Mouse (Mus musculus): ENCODE results near the gene Atf6b. TPM values are rescaled to one million over a fixed set of nuclear protein-coding genes. Genes with fewer than 3 reads are reported as not detected.

Gene Atf6b
- polyA plus RNA-seq, 1 experiment from 2014 or later, result 73.5 TPM

- WGBS, result 82% methylated on average over 3 of the region's 3 CpGs
- Histone ChIP-seq H3K36me3 (ENCODE audit: control insufficient read depth, insufficient read depth, low read length) (peaks cover 7% of the 10 kb centered on the region; the same call in 1 of the 2 replicates), H3K27me3 (ENCODE audit: control insufficient read depth, insufficient read depth, low read length) (peaks cover 4% of the 10 kb centered on the region; the same call in 1 of the 2 replicates), H3K9me3 (replicated peaks; ENCODE audit: control insufficient read depth, low read length) (no peaks in the 10 kb centered on the region), H3K4me3 (replicated peaks; ENCODE audit: low read length) (no peak overlapping the region), H3K4me1 (ENCODE audit: control insufficient read depth, insufficient read depth, low read length) (peaks cover 24% of the 10 kb centered on the region), H3K27ac (ENCODE audit: low read length) (no peak overlapping the region), H3K4me2 (ENCODE audit: low read depth, low read length) (no peak overlapping the region), H3K9ac (ENCODE audit: low read length) (no peak overlapping the region)
- ATAC-seq (ENCODE audit: insufficient read depth, low FRiP score), result no peak
Measured at GRCm38 (mm10) chr17:34624981-34625380, 22.0 kb upstream of the Atf6b start.

- H3K27ac ChIP-seq (ENCODE audit: low read length), result peak overlapping the region; percentile 99
- H3K9me3 ChIP-seq (replicated peaks; ENCODE audit: control insufficient read depth, low read length), result no peaks in the 10 kb centered on the region
- no peak for ATAC-seq (ENCODE audit: insufficient read depth, low FRiP score)
- H3K36me3 ChIP-seq (ENCODE audit: control insufficient read depth, insufficient read depth, low read length), result peaks cover 4% of the 10 kb centered on the region; the same call in 1 of the 2 replicates
- H3K4me2 ChIP-seq (ENCODE audit: low read depth, low read length), result peak overlapping the region; percentile 70
- H3K4me1 ChIP-seq (ENCODE audit: control insufficient read depth, insufficient read depth, low read length), result peaks cover 35% of the 10 kb centered on the region
- WGBS, result 51% methylated on average over 16 of the region's 16 CpGs
- peak overlapping the region; percentile 91 for H3K9ac ChIP-seq (ENCODE audit: low read length)
- H3K4me3 ChIP-seq (replicated peaks; ENCODE audit: low read length), result peak overlapping the region; percentile 87
- peaks cover 16% of the 10 kb centered on the region for H3K27me3 ChIP-seq (ENCODE audit: control insufficient read depth, insufficient read depth, low read length)
Measured at GRCm38 (mm10) chr17:34626062-34626772, 20.7 kb upstream of the Atf6b start.

- Histone ChIP-seq H3K27ac (ENCODE audit: low read length) (peak overlapping the region; percentile 99), H3K4me2 (ENCODE audit: low read depth, low read length) (peak overlapping the region; percentile 70), H3K9me3 (replicated peaks; ENCODE audit: control insufficient read depth, low read length) (no peaks in the 10 kb centered on the region), H3K9ac (ENCODE audit: low read length) (peak overlapping the region; percentile 91), H3K4me3 (replicated peaks; ENCODE audit: low read length) (peak overlapping the region; percentile 87), H3K4me1 (ENCODE audit: control insufficient read depth, insufficient read depth, low read length) (peaks cover 40% of the 10 kb centered on the region), H3K27me3 (ENCODE audit: control insufficient read depth, insufficient read depth, low read length) (peaks cover 21% of the 10 kb centered on the region), H3K36me3 (ENCODE audit: control insufficient read depth, insufficient read depth, low read length) (peaks cover 4% of the 10 kb centered on the region; the same call in 1 of the 2 replicates)
- ATAC-seq (ENCODE audit: insufficient read depth, low FRiP score), result no peak
- under 1% methylated on average over 18 of the region's 18 CpGs for WGBS
Measured at GRCm38 (mm10) chr17:34626773-34627092, 20.2 kb upstream of the Atf6b start.

GRCm38 (mm10) chr17:34627093-34627942, 19.6 kb upstream of the Atf6b start:
- Histone ChIP-seq H3K27ac (ENCODE audit: low read length) (peak overlapping the region; percentile 99), H3K4me1 (ENCODE audit: control insufficient read depth, insufficient read depth, low read length) (peaks cover 46% of the 10 kb centered on the region), H3K27me3 (ENCODE audit: control insufficient read depth, insufficient read depth, low read length) (peaks cover 21% of the 10 kb centered on the region), H3K4me3 (replicated peaks; ENCODE audit: low read length) (peak overlapping the region; percentile 87), H3K9me3 (replicated peaks; ENCODE audit: control insufficient read depth, low read length) (no peaks in the 10 kb centered on the region), H3K36me3 (ENCODE audit: control insufficient read depth, insufficient read depth, low read length) (peaks cover 4% of the 10 kb centered on the region; the same call in 1 of the 2 replicates), H3K9ac (ENCODE audit: low read length) (peak overlapping the region; percentile 91), H3K4me2 (ENCODE audit: low read depth, low read length) (peak overlapping the region; percentile 70)
- ATAC-seq (ENCODE audit: insufficient read depth, low FRiP score), result peak; percentile 80
- under 1% methylated on average over 44 of the region's 45 CpGs for WGBS

- peak; percentile 12 for ATAC-seq (ENCODE audit: insufficient read depth, low FRiP score)
- peak within 1 kb of the TSS; percentile 87 for H3K4me3 ChIP-seq (replicated peaks; ENCODE audit: low read length)
- H3K27me3 ChIP-seq (ENCODE audit: control insufficient read depth, insufficient read depth, low read length), result peaks cover 21% of the 10 kb centered on the region
- peak within 1 kb of the TSS; percentile 99 for H3K27ac ChIP-seq (ENCODE audit: low read length)
- H3K9me3 ChIP-seq (replicated peaks; ENCODE audit: control insufficient read depth, low read length), result no peaks in the 10 kb centered on the region
- H3K4me1 ChIP-seq (ENCODE audit: control insufficient read depth, insufficient read depth, low read length), result peaks cover 46% of the 10 kb centered on the region
- peak within 1 kb of the TSS; percentile 91 for H3K9ac ChIP-seq (ENCODE audit: low read length)
- H3K4me2 ChIP-seq (ENCODE audit: low read depth, low read length), result peak within 1 kb of the TSS; percentile 70
- H3K36me3 ChIP-seq (ENCODE audit: control insufficient read depth, insufficient read depth, low read length), result no peaks in the 10 kb centered on the region
- WGBS, result 4% methylated on average over 29 of the region's 29 CpGs
Measured at GRCm38 (mm10) chr17:34627943-34628643, 18.9 kb upstream of the Atf6b start, which contains the start of gene Ppt2. Gene Ppt2 (minus strand): TSS chr17:34628510.

GRCm38 (mm10) chr17:34628644-34628967, 18.3 kb upstream of the Atf6b start:
- Histone ChIP-seq H3K9ac (ENCODE audit: low read length) (peak overlapping the region; percentile 91), H3K9me3 (replicated peaks; ENCODE audit: control insufficient read depth, low read length) (no peaks in the 10 kb centered on the region), H3K36me3 (ENCODE audit: control insufficient read depth, insufficient read depth, low read length) (no peaks in the 10 kb centered on the region), H3K27me3 (ENCODE audit: control insufficient read depth, insufficient read depth, low read length) (peaks cover 21% of the 10 kb centered on the region), H3K4me1 (ENCODE audit: control insufficient read depth, insufficient read depth, low read length) (peaks cover 46% of the 10 kb centered on the region), H3K4me3 (replicated peaks; ENCODE audit: low read length) (peak overlapping the region; percentile 87), H3K4me2 (ENCODE audit: low read depth, low read length) (peak overlapping the region; percentile 70), H3K27ac (ENCODE audit: low read length) (peak overlapping the region; percentile 99)
- WGBS, result 22% methylated on average over 5 of the region's 5 CpGs
- no peak for ATAC-seq (ENCODE audit: insufficient read depth, low FRiP score)

GRCm38 (mm10) chr17:34629221-34629751, 17.7 kb upstream of the Atf6b start, which contains the start of gene Prrt1:
Gene Prrt1 (plus strand): TSS chr17:34629533.
- H3K4me3 ChIP-seq (replicated peaks; ENCODE audit: low read length), result peak within 1 kb of the TSS; percentile 87
- peak within 1 kb of the TSS; percentile 99 for H3K27ac ChIP-seq (ENCODE audit: low read length)
- H3K4me2 ChIP-seq (ENCODE audit: low read depth, low read length), result peak within 1 kb of the TSS; percentile 70
- peak within 1 kb of the TSS; percentile 91 for H3K9ac ChIP-seq (ENCODE audit: low read length)
- no peaks in the 10 kb centered on the region for H3K36me3 ChIP-seq (ENCODE audit: control insufficient read depth, insufficient read depth, low read length)
- WGBS, result 2% methylated on average over 16 of the region's 16 CpGs
- no peak for ATAC-seq (ENCODE audit: insufficient read depth, low FRiP score)
- peaks cover 25% of the 10 kb centered on the region for H3K27me3 ChIP-seq (ENCODE audit: control insufficient read depth, insufficient read depth, low read length)
- H3K9me3 ChIP-seq (replicated peaks; ENCODE audit: control insufficient read depth, low read length), result no peaks in the 10 kb centered on the region
- H3K4me1 ChIP-seq (ENCODE audit: control insufficient read depth, insufficient read depth, low read length), result peaks cover 46% of the 10 kb centered on the region

GRCm38 (mm10) chr17:34629796-34630603, 16.9 kb upstream of the Atf6b start:
- H3K4me1 ChIP-seq (ENCODE audit: control insufficient read depth, insufficient read depth, low read length), result peaks cover 46% of the 10 kb centered on the region
- peak overlapping the region; percentile 30 for H3K4me3 ChIP-seq (replicated peaks; ENCODE audit: low read length)
- no peak overlapping the region for H3K27ac ChIP-seq (ENCODE audit: low read length)
- 28% methylated on average over 12 of the region's 12 CpGs for WGBS
- peak overlapping the region; percentile 70 for H3K4me2 ChIP-seq (ENCODE audit: low read depth, low read length)
- no peaks in the 10 kb centered on the region for H3K36me3 ChIP-seq (ENCODE audit: control insufficient read depth, insufficient read depth, low read length)
- H3K9ac ChIP-seq (ENCODE audit: low read length), result peak overlapping the region; percentile 55; the same call in 1 of the 2 replicates
- no peaks in the 10 kb centered on the region for H3K9me3 ChIP-seq (replicated peaks; ENCODE audit: control insufficient read depth, low read length)
- peaks cover 25% of the 10 kb centered on the region for H3K27me3 ChIP-seq (ENCODE audit: control insufficient read depth, insufficient read depth, low read length)
- no peak for ATAC-seq (ENCODE audit: insufficient read depth, low FRiP score)
